ENCODE assay signal across 35 mouse cellular contexts in the genomic region with DNA sequence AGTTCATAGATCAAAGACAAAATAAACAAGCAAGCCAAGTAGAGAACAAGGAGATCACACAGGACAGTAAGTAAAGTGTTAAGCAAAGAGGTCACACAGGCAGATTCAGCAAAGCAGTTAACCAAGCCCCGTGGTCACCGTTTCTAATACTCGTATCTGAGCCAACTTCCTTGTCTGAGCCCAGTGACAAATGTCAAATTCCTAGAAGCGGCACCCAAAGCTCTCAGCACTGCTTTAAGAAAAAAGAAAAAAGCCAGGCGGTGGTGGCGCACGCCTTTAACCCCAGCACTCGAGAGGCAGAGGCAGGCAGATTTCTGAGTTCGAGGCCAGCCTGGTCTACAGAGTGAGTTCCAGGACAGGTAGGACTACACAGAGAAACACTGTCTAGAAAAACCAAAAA. TPM values are rescaled to one million over a fixed set of nuclear protein-coding genes. Genes with fewer than 3 reads are reported as not detected.
"Had no signal": no experiment of that assay in that cellular context is flagged by ENCODE, and none has a peak within 500 bp of the region (broad histone marks: within the 10 kb centered on the region; RNA-seq: fewer than 3 reads in every experiment).

No protein-coding gene starts in this region.

- DNase-seq: gastrocnemius, adult 2 months; gastrocnemius, postnatal 10 days; gastrocnemius, postnatal 25 days; heart, adult 11 months; heart, adult 2 months; heart, postnatal 14 days; heart, postnatal 36 days; kidney, adult 18-20 months; kidney, adult 8-10 months; kidney, postnatal 10 days; kidney, postnatal 25 days; kidney, postnatal 4 days; liver; liver, embryonic 13.5 days had no signal

RNA-seq across cellular contexts. Expression of a gene that starts 15.7 kb away (rescaled TPM):
- polyA plus RNA-seq: heart, embryonic 13.5 days; heart, embryonic 15.5 days; heart, postnatal 0 days; intestine, postnatal 0 days; kidney, embryonic 14.5 days had no signal

RNA-seq across cellular contexts. Expression of a gene that starts 56.5 kb away (rescaled TPM):
- total RNA-seq: hematopoietic stem cell, adult 5-6 weeks; layer of hippocampus, adult 2 months; layer of hippocampus, postnatal 10 days; layer of hippocampus, postnatal 25 days; left cerebral cortex, adult 2 months; left cerebral cortex, postnatal 36 days had no signal
- polyA plus RNA-seq: gonadal fat pad, adult 2 months; hindbrain, embryonic 11.5 days; hindbrain, embryonic 13.5 days; hindbrain, embryonic 16.5 days; inflammation-experienced regulatory T-cells, adult 6 months; intestine, embryonic 15.5 days; intestine, postnatal 0 days; kidney, embryonic 14.5 days; kidney, embryonic 16.5 days; limb, embryonic 10.5 days; limb, embryonic 12.5 days; liver, embryonic 11.5 days; liver, embryonic 13.5 days had no signal
